Mouse (Mus musculus): ENCODE results near the gene Ppp6r1. TPM values are rescaled to one million over a fixed set of nuclear protein-coding genes. Genes with fewer than 3 reads are reported as not detected.

Gene Ppp6r1
- polyA plus RNA-seq, 1 experiment from 2014 or later: 82.6 TPM

DNA sequence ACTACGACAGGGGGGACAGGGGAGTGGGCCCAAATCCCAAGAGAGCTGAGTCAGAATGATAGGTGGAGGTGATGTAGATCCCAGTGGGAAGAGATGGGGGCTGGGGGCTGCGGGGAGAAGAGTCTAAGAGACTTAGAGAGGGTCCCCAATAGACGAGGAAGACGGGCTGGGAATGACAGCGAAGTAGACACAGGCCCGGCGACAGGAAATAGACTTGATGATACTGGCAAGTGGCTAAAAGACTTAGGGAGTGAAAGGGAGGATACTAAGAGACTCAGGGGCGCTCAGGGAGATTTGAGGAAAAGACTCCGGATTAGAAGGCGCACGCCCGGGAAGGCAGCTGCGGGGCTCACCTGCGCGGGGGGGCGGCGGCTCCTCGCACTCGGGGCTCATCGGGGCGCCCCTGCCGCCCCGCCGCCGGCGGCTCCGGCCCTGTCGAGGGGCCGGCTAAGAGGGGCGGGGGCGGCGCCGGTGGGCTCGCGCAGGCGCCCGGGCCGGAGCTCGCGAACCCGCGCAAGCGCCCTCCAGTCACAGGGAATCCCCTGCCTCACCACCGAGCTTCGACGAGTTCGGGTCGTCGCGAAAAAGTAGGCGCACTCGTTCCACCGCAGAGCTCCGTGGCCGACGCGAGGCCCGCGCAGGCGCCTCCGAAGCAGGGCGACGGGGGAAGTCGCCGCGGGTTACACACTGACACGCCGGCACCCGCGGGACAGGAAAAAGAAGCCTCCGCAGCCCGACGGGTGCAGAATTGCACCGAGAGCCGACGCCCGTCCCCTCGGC lies 501 bp downstream of the Ppp6r1 start:
- POLR2A ChIA-PET: interaction anchor here (1.5 kb wide), 1 partner anchor 26 kb away, joined by 5 read pairs; the partner anchor contains the start of gene Hspbp1
- TF ChIP-seq CTCF (IDR thresholded peaks at IDR 0.05): no peak
- peak; percentile 8 for ATAC-seq
- CTCF ChIA-PET: interaction anchor here (0.9 kb wide), 1 partner anchor 145 kb away, joined by 3 read pairs; no protein-coding TSS in a partner anchor
- in situ Hi-C loops (cut with MboI; ENCODE audit: low pct_unique_long_range_greater_than_20kb): no loop called here
- no peaks in the 10 kb centered on the region for H3K27me3 ChIP-seq
- no peak for DNase-seq (ENCODE audit: low read depth, low spot score)

DNA sequence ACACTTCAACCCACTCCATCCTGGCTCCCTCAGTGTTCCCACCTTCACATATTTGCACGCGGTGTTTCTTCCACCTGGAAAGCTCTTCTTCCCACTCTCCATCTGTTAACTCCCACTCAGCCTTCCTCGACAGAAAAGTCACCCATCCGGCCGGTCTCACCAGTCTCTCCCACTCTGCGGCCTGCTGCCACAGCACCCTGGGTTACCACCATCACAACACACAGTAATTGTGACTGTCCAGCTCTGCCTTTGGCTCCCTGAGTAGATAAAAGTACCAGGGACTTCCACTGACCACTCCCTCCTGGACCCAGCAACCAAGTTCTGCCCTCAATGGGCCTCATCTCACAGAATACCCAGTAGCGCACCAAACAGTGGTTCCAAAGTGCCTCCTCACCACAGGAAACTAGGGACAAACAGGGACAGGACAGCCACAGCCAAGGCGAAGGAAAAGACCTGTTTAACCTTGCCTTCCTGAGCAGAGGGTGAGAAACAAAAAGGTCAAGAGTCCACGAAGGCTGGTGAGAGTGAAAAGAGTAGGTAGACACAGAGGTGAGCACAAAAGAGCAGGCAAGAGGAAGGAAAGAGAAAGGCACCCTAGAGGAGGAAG lies 1.2 kb downstream of the Ppp6r1 start:
- no peak for TF ChIP-seq CTCF (IDR thresholded peaks at IDR 0.05)
- no peaks in the 10 kb centered on the region for H3K27me3 ChIP-seq
- in situ Hi-C loops (cut with MboI; ENCODE audit: low pct_unique_long_range_greater_than_20kb): no loop called here
- DNase-seq (ENCODE audit: low read depth, low spot score) (no peak), ATAC-seq (no peak)
- POLR2A ChIA-PET: no interaction called here
- CTCF ChIA-PET: no interaction called here

- DNase-seq (ENCODE audit: low read depth, low spot score): no peak
- in situ Hi-C loops (cut with MboI; ENCODE audit: low pct_unique_long_range_greater_than_20kb): no loop called here
- ChIA-PET POLR2A (interaction anchor here (0.8 kb wide), 1 partner anchor 9 kb away, joined by 4 read pairs; no protein-coding TSS in a partner anchor), CTCF (no interaction called here)
- TF ChIP-seq CTCF (IDR thresholded peaks at IDR 0.05): no peak
- H3K27me3 ChIP-seq: no peaks in the 10 kb centered on the region
- no peak for ATAC-seq
Observed at GRCm38 (mm10) chr7:4656818-4657217, 2.0 kb downstream of the Ppp6r1 start.

DNA sequence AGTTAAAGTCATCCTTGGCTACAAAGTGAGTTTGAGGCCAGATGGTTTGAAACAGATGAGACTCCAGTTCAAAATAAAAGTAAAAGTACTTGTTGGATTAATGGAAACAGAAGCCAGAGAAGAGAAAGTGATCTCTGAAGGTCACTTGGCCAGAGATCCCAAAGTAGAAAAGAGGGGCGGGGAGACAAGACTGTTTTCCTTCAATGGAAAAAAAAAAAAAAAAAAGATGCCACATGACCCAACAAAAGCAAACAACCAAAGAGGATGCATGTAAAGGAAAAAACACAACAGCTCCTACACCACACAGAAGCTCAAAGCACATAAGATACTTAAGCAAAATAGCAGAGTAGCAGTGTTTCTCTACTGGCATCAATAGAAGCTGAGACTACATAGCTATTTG lies 2.9 kb downstream of the Ppp6r1 start:
- in situ Hi-C loops (cut with MboI; ENCODE audit: low pct_unique_long_range_greater_than_20kb): no loop called here
- DNase-seq (ENCODE audit: low read depth, low spot score) (no peak), ATAC-seq (no peak)
- POLR2A ChIA-PET: no interaction called here
- H3K27me3 ChIP-seq: no peaks in the 10 kb centered on the region
- CTCF ChIA-PET: no interaction called here
- TF ChIP-seq CTCF (IDR thresholded peaks at IDR 0.05): no peak

GRCm38 (mm10) chr7:4655393-4655792 lies 3.4 kb downstream of the Ppp6r1 start:
- ATAC-seq: no peak
- ChIA-PET POLR2A (no interaction called here), CTCF (no interaction called here)
- DNase-seq (ENCODE audit: low read depth, low spot score): no peak
- in situ Hi-C loops (cut with MboI; ENCODE audit: low pct_unique_long_range_greater_than_20kb): no loop called here
- no peaks in the 10 kb centered on the region for H3K27me3 ChIP-seq
- TF ChIP-seq CTCF (IDR thresholded peaks at IDR 0.05): no peak

- ATAC-seq: no peak
- no peaks in the 10 kb centered on the region for H3K27me3 ChIP-seq
- DNase-seq (ENCODE audit: low read depth, low spot score): no peak
- in situ Hi-C loops (cut with MboI; ENCODE audit: low pct_unique_long_range_greater_than_20kb): no loop called here
- CTCF ChIA-PET: no interaction called here
- POLR2A ChIA-PET: no interaction called here
- TF ChIP-seq CTCF (IDR thresholded peaks at IDR 0.05): no peak
Observed at GRCm38 (mm10) chr7:4654221-4654620, 4.6 kb downstream of the Ppp6r1 start.

DNA sequence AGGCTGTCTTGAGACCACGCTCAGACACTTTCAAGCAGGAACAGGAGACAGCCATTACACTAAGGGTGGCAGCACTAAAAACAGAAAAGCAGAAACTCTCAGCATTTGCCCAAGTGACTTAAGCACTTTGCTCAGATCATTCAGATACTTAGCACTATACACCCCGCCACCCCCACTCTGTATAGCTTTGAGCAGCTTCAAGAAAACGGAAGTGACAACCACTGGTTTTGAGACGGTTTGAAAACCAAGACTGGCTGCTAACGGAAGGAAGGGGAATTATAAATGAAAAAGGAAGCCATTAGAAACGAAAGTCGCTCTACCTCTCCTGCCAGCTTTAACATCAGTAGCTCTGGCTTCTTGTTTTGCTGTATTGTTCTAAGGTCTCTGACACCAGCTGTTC lies 5.0 kb downstream of the Ppp6r1 start:
- TF ChIP-seq CTCF (IDR thresholded peaks at IDR 0.05): no peak
- ChIA-PET POLR2A (no interaction called here), CTCF (no interaction called here)
- no peak for ATAC-seq
- in situ Hi-C loops (cut with MboI; ENCODE audit: low pct_unique_long_range_greater_than_20kb): no loop called here
- DNase-seq (ENCODE audit: low read depth, low spot score): no peak
- no peaks in the 10 kb centered on the region for H3K27me3 ChIP-seq

DNA sequence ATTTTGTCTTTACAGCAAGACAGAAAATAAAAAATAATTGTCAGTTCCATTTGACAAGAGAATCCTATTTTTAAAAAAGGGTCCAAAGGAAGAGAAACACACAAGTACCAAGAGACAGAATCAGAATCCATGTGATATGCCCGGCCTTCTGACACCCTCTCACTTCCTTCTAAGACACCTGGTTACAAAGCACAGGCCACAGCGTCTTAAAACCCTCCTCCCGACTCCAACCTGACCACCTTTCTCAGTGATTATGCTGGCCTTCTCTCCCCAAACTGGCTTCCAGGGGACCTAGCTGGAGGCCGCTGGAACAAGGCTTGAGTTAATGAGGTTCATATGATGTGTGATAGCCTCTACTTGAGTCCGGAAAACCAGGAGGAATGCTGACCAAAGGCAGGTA lies 5.5 kb downstream of the Ppp6r1 start:
- ChIA-PET POLR2A (no interaction called here), CTCF (no interaction called here)
- H3K27me3 ChIP-seq: no peaks in the 10 kb centered on the region
- ATAC-seq (no peak), DNase-seq (ENCODE audit: low read depth, low spot score) (no peak)
- in situ Hi-C loops (cut with MboI; ENCODE audit: low pct_unique_long_range_greater_than_20kb): no loop called here
- TF ChIP-seq CTCF (IDR thresholded peaks at IDR 0.05): no peak

DNA sequence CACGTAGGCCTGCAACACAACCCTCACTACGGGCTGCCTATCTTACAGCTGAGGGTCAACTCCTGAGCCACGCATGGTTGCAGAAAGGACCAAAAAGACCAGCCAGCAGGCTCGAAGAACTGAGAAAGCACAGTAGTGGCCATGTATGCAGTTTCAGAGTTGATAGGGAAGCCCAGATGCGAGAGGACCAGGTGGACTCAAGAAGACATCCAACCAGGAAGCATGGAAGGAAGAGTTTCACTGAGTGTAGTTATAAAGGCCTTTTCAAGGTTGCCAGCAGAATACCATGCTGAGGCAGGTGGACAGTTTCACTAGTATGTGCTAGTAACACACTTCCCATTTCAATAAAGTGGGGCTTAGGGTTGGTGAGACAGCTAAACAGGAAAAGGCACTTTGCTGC lies 6.1 kb downstream of the Ppp6r1 start:
- ChIA-PET CTCF (interaction anchor here (1.2 kb wide), 1 partner anchor 11 kb away, joined by 3 read pairs; no protein-coding TSS in a partner anchor), POLR2A (no interaction called here)
- in situ Hi-C loops (cut with MboI; ENCODE audit: low pct_unique_long_range_greater_than_20kb): no loop called here
- H3K27me3 ChIP-seq: no peaks in the 10 kb centered on the region
- no peak for ATAC-seq
- no peak for TF ChIP-seq CTCF (IDR thresholded peaks at IDR 0.05)
- DNase-seq (ENCODE audit: low read depth, low spot score): no peak

GRCm38 (mm10) chr7:4651581-4651980 lies 7.2 kb downstream of the Ppp6r1 start:
- in situ Hi-C loops (cut with MboI; ENCODE audit: low pct_unique_long_range_greater_than_20kb): no loop called here
- ChIA-PET CTCF (no interaction called here), POLR2A (no interaction called here)
- no peaks in the 10 kb centered on the region for H3K27me3 ChIP-seq
- ATAC-seq (no peak), DNase-seq (ENCODE audit: low read depth, low spot score) (no peak)
- no peak for TF ChIP-seq CTCF (IDR thresholded peaks at IDR 0.05)

GRCm38 (mm10) chr7:4647992-4648391 lies 10.8 kb downstream of the Ppp6r1 start:
- ChIA-PET CTCF (interaction anchor here (1.1 to 1.2 kb wide), 2 partner anchors 12 to 24 kb away, joined by 3 read pairs; no protein-coding TSS in a partner anchor), POLR2A (interaction anchor here (1.1 kb wide), 1 partner anchor 9 kb away, joined by 4 read pairs; no protein-coding TSS in a partner anchor)
- ATAC-seq (no peak), DNase-seq (ENCODE audit: low read depth, low spot score) (no peak)
- in situ Hi-C loops (cut with MboI; ENCODE audit: low pct_unique_long_range_greater_than_20kb): no loop called here
- no peaks in the 10 kb centered on the region for H3K27me3 ChIP-seq
- no peak for TF ChIP-seq CTCF (IDR thresholded peaks at IDR 0.05)
